Comparison of ENCODE assay signal across 15 mouse cellular contexts in the genomic region with DNA sequence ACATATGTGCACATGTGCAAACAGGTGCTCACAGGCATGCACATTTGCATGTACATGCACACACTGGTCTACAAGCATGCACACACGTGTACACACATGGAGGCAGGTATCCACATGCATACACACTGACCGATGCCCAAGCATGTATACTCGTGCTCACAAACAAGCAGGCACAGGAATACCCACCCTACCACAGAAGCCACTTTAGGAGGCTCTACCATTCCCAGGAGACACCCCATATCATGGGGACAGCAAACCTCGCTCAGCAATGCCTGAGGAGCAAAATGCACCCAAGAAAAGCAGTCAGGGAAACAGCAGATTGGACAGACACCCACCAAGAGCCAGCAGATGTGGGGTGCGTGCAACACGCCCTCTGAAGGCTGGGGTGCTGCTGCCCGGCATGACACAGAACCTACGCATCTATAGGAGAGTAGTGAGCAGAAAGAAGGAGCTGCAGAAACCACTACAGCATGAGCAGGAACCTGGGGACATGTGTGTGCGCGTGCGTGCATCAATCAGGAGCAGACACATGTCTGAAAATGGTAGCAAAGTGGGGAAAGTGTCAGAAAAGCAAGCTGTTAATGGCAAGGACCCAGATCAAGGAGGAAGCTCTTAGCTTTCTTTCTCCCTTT. TPM values are rescaled to one million over a fixed set of nuclear protein-coding genes. Genes with fewer than 3 reads are reported as not detected.
DNase-seq lines count a peak whose midpoint lies in the region; ATAC-seq and TF ChIP-seq lines count a peak whose summit lies in the region.
"Had no signal": no experiment of that assay in that cellular context is flagged by ENCODE, and none has a peak within 500 bp of the region (broad histone marks: within the 10 kb centered on the region; RNA-seq: fewer than 3 reads in every experiment).

No protein-coding gene starts in this region.

- H3K9ac ChIP-seq in heart, embryonic 14.5 days (ENCODE audit: low read length), result peak overlapping the region; percentile 21; the same call in 1 of the 2 replicates
- no peak overlapping the region for H3K9ac ChIP-seq in heart, adult 2 months (ENCODE audit: low read depth, low read length)
- H3K9ac ChIP-seq in forebrain, embryonic 14.5 days (ENCODE audit: low read length), result no peak overlapping the region
- H3K9ac ChIP-seq: embryonic facial prominence, embryonic 13.5 days; limb, embryonic 12.5 days; lung, embryonic 14.5 days; midbrain, embryonic 12.5 days; neural tube, embryonic 12.5 days had no signal

- peaks cover 33 to 43% of the 10 kb centered on the region in 2 experiments for H3K4me1 ChIP-seq in heart, embryonic 14.5 days (ENCODE audit: control insufficient read depth in 2 of 2, insufficient read depth in 2 of 2, low read length in 2 of 2)
- H3K4me1 ChIP-seq in heart, adult 2 months (ENCODE audit: control insufficient read depth, insufficient read depth, low read length), result peaks cover 12% of the 10 kb centered on the region
- peaks cover 20% of the 10 kb centered on the region for H3K4me1 ChIP-seq in forebrain, embryonic 14.5 days (ENCODE audit: control insufficient read depth, insufficient read depth, low read length)

- DNase-seq in heart, adult 2 months, result no peak
- DNase-seq in layer of hippocampus, adult 2 months (ENCODE audit: low spot score in 2 of 2), result peak; percentile 38 to 51
- no peak for DNase-seq in layer of hippocampus, adult 9-10 months (ENCODE audit: low spot score)
- peak; percentile 61 for DNase-seq in forebrain, embryonic 14.5 days (ENCODE audit: low spot score)
- peak; percentile 39 to 50 for DNase-seq in layer of hippocampus, postnatal 14 days (ENCODE audit: low spot score in 2 of 2)
- no peak for DNase-seq in cerebellum, adult 18-20 months
- DNase-seq: lung, embryonic 14.5 days had no signal

- no peak overlapping the region for H3K4me2 ChIP-seq in heart, embryonic 14.5 days (ENCODE audit: low read length)
- H3K4me2 ChIP-seq in forebrain, embryonic 14.5 days (ENCODE audit: low read length), result no peak overlapping the region
- H3K4me2 ChIP-seq: embryonic facial prominence, embryonic 13.5 days; limb, embryonic 12.5 days; lung, embryonic 14.5 days; midbrain, embryonic 12.5 days had no signal

- ATAC-seq in heart, embryonic 14.5 days (ENCODE audit: insufficient number of reproducible peaks, insufficient read depth, low FRiP score, low read depth), result no peak
- ATAC-seq in forebrain, embryonic 14.5 days, result peak; percentile 29; the same call in 1 of the 2 replicates
- no peak for ATAC-seq in inflammation-experienced regulatory T-cells, adult 6 months
- ATAC-seq: intestine, postnatal 0 days had no signal

- peak overlapping the region; percentile 76 to 86 for H3K27ac ChIP-seq in heart, embryonic 14.5 days (replicated peaks in 1 of 2; ENCODE audit: control insufficient read depth in 1 of 2, insufficient read depth in 1 of 2, low read depth in 2 of 2, low read length in 2 of 2)
- no peak overlapping the region; the same call in 1 of the 2 replicates for H3K27ac ChIP-seq in heart, adult 2 months
- peak overlapping the region; percentile 94 for H3K27ac ChIP-seq in layer of hippocampus, adult 2 months
- peak overlapping the region; percentile 80; the same call in 1 of the 2 replicates for H3K27ac ChIP-seq in forebrain, embryonic 14.5 days (ENCODE audit: low read depth, low read length)
- H3K27ac ChIP-seq: embryonic facial prominence, embryonic 13.5 days; limb, embryonic 12.5 days; midbrain, embryonic 12.5 days; neural tube, embryonic 12.5 days had no signal

- TF ChIP-seq EP300 in heart, adult 2 months (IDR thresholded peaks at IDR 0.05; ENCODE audit: insufficient read depth, low read depth, low read length), result no peak

- 81% methylated on average over 11 of the region's 11 CpGs for WGBS in heart, embryonic 14.5 days
- WGBS in heart, adult 2 months, result 69% methylated on average over 11 of the region's 11 CpGs
- 89% methylated on average over 11 of the region's 11 CpGs for WGBS in forebrain, embryonic 14.5 days

- no peaks in the 10 kb centered on the region for H3K9me3 ChIP-seq in heart, embryonic 14.5 days (ENCODE audit: control insufficient read depth, low read length)
- no peaks in the 10 kb centered on the region for H3K9me3 ChIP-seq in forebrain, embryonic 14.5 days (replicated peaks; ENCODE audit: control insufficient read depth, low read length)
- H3K9me3 ChIP-seq: embryonic facial prominence, embryonic 13.5 days; limb, embryonic 12.5 days; midbrain, embryonic 12.5 days; neural tube, embryonic 12.5 days had no signal

- no peak for TF ChIP-seq CTCF in heart, adult 2 months (IDR thresholded peaks at IDR 0.05)
- TF ChIP-seq CTCF in layer of hippocampus, adult 2 months (conservative IDR thresholded peaks at IDR 0.05), result no peak

- intact Hi-C loops in heart, adult 2 months (cut with DNase I), result no loop called here

- peaks cover 6% of the 10 kb centered on the region; the same call in 1 of the 2 replicates for H3K36me3 ChIP-seq in heart, embryonic 14.5 days (ENCODE audit: control insufficient read depth, insufficient read depth, low read length)
- no peaks in the 10 kb centered on the region for H3K36me3 ChIP-seq in heart, adult 2 months (ENCODE audit: control insufficient read depth, insufficient read depth, low read length)
- no peaks in the 10 kb centered on the region for H3K36me3 ChIP-seq in forebrain, embryonic 14.5 days (ENCODE audit: control insufficient read depth, insufficient read depth, low read length)
- H3K36me3 ChIP-seq: embryonic facial prominence, embryonic 13.5 days; limb, embryonic 12.5 days; midbrain, embryonic 12.5 days; neural tube, embryonic 12.5 days had no signal

- no peak for TF ChIP-seq POLR2A in heart, adult 2 months (IDR thresholded peaks at IDR 0.05; ENCODE audit: insufficient read depth, low read depth, low read length)

- H3K4me3 ChIP-seq in heart, embryonic 14.5 days (ENCODE audit: control insufficient read depth in 1 of 2, insufficient read depth in 1 of 2, low read depth in 1 of 2, low read length in 2 of 2), result no peak overlapping the region
- H3K4me3 ChIP-seq in heart, adult 2 months, result no peak overlapping the region
- H3K4me3 ChIP-seq in layer of hippocampus, adult 2 months, result peak overlapping the region; percentile 8; the same call in 1 of the 2 replicates
- H3K4me3 ChIP-seq in forebrain, embryonic 14.5 days (ENCODE audit: low read depth, low read length), result no peak overlapping the region
- H3K4me3 ChIP-seq: embryonic facial prominence, embryonic 13.5 days; limb, embryonic 12.5 days; midbrain, embryonic 12.5 days; neural tube, embryonic 12.5 days had no signal

- no peaks in the 10 kb centered on the region; the same call in 1 of the 2 replicates for H3K79me2 ChIP-seq in heart, adult 2 months (replicated peaks; ENCODE audit: control insufficient read depth, insufficient read depth, low read length)

- H3K27me3 ChIP-seq in heart, embryonic 14.5 days (ENCODE audit: control insufficient read depth, insufficient read depth, low read length), result no peaks in the 10 kb centered on the region
- no peaks in the 10 kb centered on the region for H3K27me3 ChIP-seq in heart, adult 2 months (ENCODE audit: control insufficient read depth, insufficient read depth, low read length)
- H3K27me3 ChIP-seq in forebrain, embryonic 14.5 days (replicated peaks; ENCODE audit: control insufficient read depth, insufficient read depth, low read length), result no peaks in the 10 kb centered on the region
- H3K27me3 ChIP-seq: CH12.LX; embryonic facial prominence, embryonic 13.5 days; limb, embryonic 12.5 days; neural tube, embryonic 12.5 days had no signal

RNA-seq across cellular contexts. Expression of a gene that starts 15.1 kb away (rescaled TPM):
- polyA plus RNA-seq in heart, embryonic 14.5 days (2014; fragmentation: Nextera tagmentation; extraction: Ambion mirVana), result 17.4 and 21.1 TPM in 2 replicates
- 10 to 100 TPM; 52.2 to 67.6 TPM for total RNA-seq in heart, adult 2 months (2021)
- polyA plus RNA-seq in heart, adult 2 months (2012; rRNA removed), result 51.7 and 52.2 TPM in 2 replicates
- 10 to 100 TPM; 76.3 to 83.9 TPM for total RNA-seq in layer of hippocampus, adult 2 months (2021)
- 12.7 and 22.1 TPM in 2 replicates for polyA plus RNA-seq in forebrain, embryonic 14.5 days (2014; fragmentation: Nextera tagmentation; extraction: Ambion mirVana)
- 100 to 1,000 TPM; 154 to 165 TPM for total RNA-seq in layer of hippocampus, postnatal 14 days (2021)
- 100 to 1,000 TPM; 111 to 154 (median 126) TPM for polyA plus RNA-seq in inflammation-experienced regulatory T-cells, adult 6 months (2017; shearing (Covaris generic))

Comparison
In these comparisons a context has a peak if more than half of its experiments do, and no peak if none do; other contexts are left out.
1. DNase-seq: peak in layer of hippocampus, adult 2 months (2 of 2), forebrain, embryonic 14.5 days (single experiment) and layer of hippocampus, postnatal 14 days (2 of 2); none in heart, adult 2 months (0 of 2), layer of hippocampus, adult 9-10 months (single experiment) and cerebellum, adult 18-20 months (0 of 2).